Mouse (Mus musculus): ENCODE measurements around the gene Slc10a2.

- TF ChIP-seq POLR2A (IDR thresholded peaks at IDR 0.05; ENCODE audit: control insufficient read depth in 1 of 2, insufficient read depth in 1 of 2, low read depth in 1 of 2, low read length in 2 of 2, poor library complexity in 1 of 2) (no peak), CTCF (IDR thresholded peaks at IDR 0.05 in 2 of 3, conservative IDR thresholded peaks at IDR 0.05 in 1 of 3; ENCODE audit: control insufficient read depth in 1 of 3, insufficient read depth in 1 of 3, low read depth in 2 of 3, low read length in 3 of 3, poor library complexity in 1 of 3, severe bottlenecking in 1 of 3) (no peak)
These were observed 31.4 kb downstream of the Slc10a2 start for GRCm38 (mm10) chr8:5073654-5074293.

Measured in MEL (cell line).